14 mouse cellular contexts compared by ENCODE assay signal in the genomic region with DNA sequence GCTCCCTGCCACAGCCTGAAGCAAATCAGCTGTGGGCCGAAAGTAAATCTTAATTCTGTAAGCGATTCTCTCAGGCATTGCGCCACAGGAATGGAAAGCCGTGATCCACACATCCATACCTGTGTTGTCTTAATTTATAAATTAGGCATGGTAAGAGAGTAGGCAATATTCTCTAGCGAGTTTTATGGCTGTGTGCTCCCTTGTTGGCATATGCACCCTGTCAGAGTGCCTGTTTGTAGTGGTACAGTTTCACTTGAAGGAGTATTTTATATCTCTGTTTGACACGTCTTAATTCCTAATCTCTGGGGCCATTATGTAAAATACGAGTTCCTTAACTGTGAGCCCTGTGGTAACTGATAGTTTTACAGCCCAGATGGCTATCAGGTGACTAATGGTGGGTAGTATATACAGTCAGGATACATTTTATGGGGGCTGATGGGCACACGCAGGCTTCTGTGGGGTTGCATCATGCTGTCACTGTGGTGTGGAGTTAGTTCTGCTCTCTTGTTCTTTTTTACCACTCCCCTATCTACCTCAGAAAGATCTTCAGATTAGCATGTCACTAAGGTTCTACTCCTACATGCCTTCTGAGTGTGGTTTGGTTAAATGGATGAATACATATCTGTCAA.
DNase-seq lines count a peak whose midpoint lies in the region; ATAC-seq and TF ChIP-seq lines count a peak whose summit lies in the region.
"Had no signal": no experiment of that assay in that cellular context is flagged by ENCODE, and none has a peak within 500 bp of the region (broad histone marks: within the 10 kb centered on the region; RNA-seq: fewer than 3 reads in every experiment).

No protein-coding gene starts in this region.

- H3K36me3 ChIP-seq in liver, embryonic 11.5 days (ENCODE audit: control insufficient read depth, insufficient read depth, low read length) = no peaks in the 10 kb centered on the region
- peaks cover 6% of the 10 kb centered on the region; the same call in 1 of the 2 replicates for H3K36me3 ChIP-seq in liver, embryonic 12.5 days
- H3K36me3 ChIP-seq in forebrain, embryonic 15.5 days = no peaks in the 10 kb centered on the region

- H3K4me3 ChIP-seq in liver, embryonic 11.5 days (ENCODE audit: low read depth, low read length) = no peak overlapping the region
- no peak overlapping the region for H3K4me3 ChIP-seq in embryonic fibroblast, embryonic 13.5 days (ENCODE audit: insufficient read depth, low read length)
- H3K4me3 ChIP-seq in liver, embryonic 12.5 days = peak overlapping the region; percentile 4; the same call in 1 of the 2 replicates
- H3K4me3 ChIP-seq in forebrain, embryonic 15.5 days = no peak overlapping the region

- TF ChIP-seq CTCF in embryonic fibroblast, embryonic 13.5 days (IDR thresholded peaks at IDR 0.05; ENCODE audit: borderline replicate concordance, insufficient read depth, low read length) = no peak

- ATAC-seq in liver, embryonic 11.5 days (replicated peaks; ENCODE audit: low FRiP score) = peak; percentile 60
- ATAC-seq in liver, embryonic 12.5 days = peak; percentile 65
- peak; percentile 59; the same call in 1 of the 2 replicates for ATAC-seq in monocyte, adult 5-6 weeks (replicated peaks; ENCODE audit: insufficient number of reproducible peaks, low FRiP score, low TSS enrichment, poor library complexity, severe bottlenecking)
- ATAC-seq in forebrain, embryonic 15.5 days (replicated peaks) = no peak

- no peaks in the 10 kb centered on the region for H3K27me3 ChIP-seq in liver, embryonic 11.5 days (replicated peaks; ENCODE audit: control insufficient read depth, insufficient read depth, low read length)
- no peaks in the 10 kb centered on the region for H3K27me3 ChIP-seq in liver, embryonic 12.5 days (replicated peaks)
- no peaks in the 10 kb centered on the region for H3K27me3 ChIP-seq in forebrain, embryonic 15.5 days

- no peaks in the 10 kb centered on the region for H3K9me3 ChIP-seq in liver, embryonic 11.5 days (ENCODE audit: control insufficient read depth, low read length)
- no peaks in the 10 kb centered on the region for H3K9me3 ChIP-seq in liver, embryonic 12.5 days (replicated peaks)
- no peaks in the 10 kb centered on the region for H3K9me3 ChIP-seq in forebrain, embryonic 15.5 days

- peak overlapping the region; percentile 70 for H3K27ac ChIP-seq in liver, embryonic 11.5 days (ENCODE audit: low read depth, low read length)
- H3K27ac ChIP-seq in embryonic fibroblast, embryonic 13.5 days (ENCODE audit: insufficient read depth, low read length) = peak overlapping the region; percentile 1; the same call in 1 of the 2 replicates
- peak overlapping the region; percentile 86 for H3K27ac ChIP-seq in liver, embryonic 12.5 days
- no peak overlapping the region for H3K27ac ChIP-seq in forebrain, embryonic 15.5 days (replicated peaks)

- no peak for TF ChIP-seq POLR2A in embryonic fibroblast, embryonic 13.5 days (IDR thresholded peaks at IDR 0.05; ENCODE audit: low read depth, low read length)

- 0 out of 2 replicates have a peak overlapping the region, but pooled peaks have one; percentile 15 for H3K9ac ChIP-seq in liver, embryonic 11.5 days (ENCODE audit: low read depth, low read length)
- H3K9ac ChIP-seq in liver, embryonic 12.5 days = peak overlapping the region; percentile 33; the same call in 1 of the 2 replicates
- no peak overlapping the region for H3K9ac ChIP-seq in forebrain, embryonic 15.5 days (replicated peaks)

- peak overlapping the region; percentile 58 for H3K4me2 ChIP-seq in liver, embryonic 11.5 days
- H3K4me2 ChIP-seq in liver, embryonic 12.5 days = peak overlapping the region; percentile 69
- H3K4me2 ChIP-seq in forebrain, embryonic 15.5 days (replicated peaks) = no peak overlapping the region

- H3K4me1 ChIP-seq in liver, embryonic 11.5 days (replicated peaks; ENCODE audit: control insufficient read depth, insufficient read depth, low read length) = peaks cover 59% of the 10 kb centered on the region
- peaks cover under 1% of the 10 kb centered on the region; the same call in 1 of the 2 replicates for H3K4me1 ChIP-seq in embryonic fibroblast, embryonic 13.5 days (ENCODE audit: control insufficient read depth, insufficient read depth, low read length)
- H3K4me1 ChIP-seq in liver, embryonic 12.5 days = peaks cover 96% of the 10 kb centered on the region
- no peaks in the 10 kb centered on the region for H3K4me1 ChIP-seq in forebrain, embryonic 15.5 days

- WGBS in liver, embryonic 11.5 days = 63% methylated on average over 8 of the region's 8 CpGs
- WGBS in liver, embryonic 12.5 days (ENCODE audit: insufficient replicate concordance) = 52% methylated on average over 8 of the region's 8 CpGs
- WGBS in forebrain, embryonic 15.5 days = 87% methylated on average over 8 of the region's 8 CpGs

- no peak for DNase-seq in liver, embryonic 11.5 days (ENCODE audit: low spot score)
- no peak for DNase-seq in liver
- no peak for DNase-seq in thymus, postnatal 10 days (ENCODE audit: low spot score in 2 of 2)
- DNase-seq: adrenal gland, adult 8-10 months; cerebellum, adult 9-10 months; heart, postnatal 36 days; lung, adult 18-20 months; lung, postnatal 4 days; right cerebral cortex, postnatal 25 days; thymus, adult 2 months had no signal
